Mouse (Mus musculus) B cell, adult 67 days (primary cell): Measurements from ENCODE around the gene Rpl32. TPM values are rescaled to one million over a fixed set of nuclear protein-coding genes. Genes with fewer than 3 reads are reported as not detected.

ENCODE experiments used
- total RNA-seq, 2 experiments: library from RNA; stranded (reverse); gene quantifications; 4 replicates each; pipeline ENCODE4 v1.2.4; 2023

The Rpl32 gene
- 1,000 to 10,000 TPM; 2,409 to 2,423 TPM for total RNA-seq

DNA sequence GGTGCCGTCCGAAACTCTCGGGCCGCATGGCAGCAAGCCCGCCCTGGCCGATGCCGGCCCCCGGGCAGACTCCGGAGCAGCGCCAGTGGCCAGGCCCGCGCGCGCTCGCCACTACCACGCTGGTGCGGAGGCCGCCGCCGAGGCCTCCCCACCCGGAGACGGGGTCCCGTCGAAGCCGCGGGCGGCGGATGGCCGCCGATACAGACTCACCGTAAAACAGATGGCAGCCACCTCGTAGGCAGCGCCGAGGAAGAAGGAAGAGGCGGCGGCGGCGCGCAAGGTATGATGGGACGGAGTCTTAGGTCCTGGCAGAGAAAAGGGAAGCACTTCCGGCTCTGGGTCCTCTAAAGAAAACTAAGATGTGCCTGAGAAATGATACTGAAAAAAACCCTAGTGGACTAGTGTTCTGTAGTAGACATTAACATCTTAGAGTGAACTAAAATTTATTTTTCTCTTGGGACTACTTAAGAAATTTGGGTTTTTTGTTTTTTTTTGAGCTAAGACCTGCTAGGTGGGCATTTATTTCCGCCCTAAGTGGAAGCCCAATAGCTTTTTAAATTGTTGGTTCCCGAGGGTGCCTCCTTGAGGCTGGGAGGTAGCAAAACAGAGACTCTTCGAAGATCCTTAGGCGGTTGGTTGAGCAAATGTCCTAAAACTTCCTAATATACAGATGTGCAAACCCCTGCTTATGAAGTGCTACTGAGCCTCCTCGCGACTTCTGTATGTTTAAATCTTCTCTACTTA is at the start of gene Rpl32:
Rpl32 (minus strand) TSS at position 260 of the 744 bp plus-strand sequence.

DNA sequence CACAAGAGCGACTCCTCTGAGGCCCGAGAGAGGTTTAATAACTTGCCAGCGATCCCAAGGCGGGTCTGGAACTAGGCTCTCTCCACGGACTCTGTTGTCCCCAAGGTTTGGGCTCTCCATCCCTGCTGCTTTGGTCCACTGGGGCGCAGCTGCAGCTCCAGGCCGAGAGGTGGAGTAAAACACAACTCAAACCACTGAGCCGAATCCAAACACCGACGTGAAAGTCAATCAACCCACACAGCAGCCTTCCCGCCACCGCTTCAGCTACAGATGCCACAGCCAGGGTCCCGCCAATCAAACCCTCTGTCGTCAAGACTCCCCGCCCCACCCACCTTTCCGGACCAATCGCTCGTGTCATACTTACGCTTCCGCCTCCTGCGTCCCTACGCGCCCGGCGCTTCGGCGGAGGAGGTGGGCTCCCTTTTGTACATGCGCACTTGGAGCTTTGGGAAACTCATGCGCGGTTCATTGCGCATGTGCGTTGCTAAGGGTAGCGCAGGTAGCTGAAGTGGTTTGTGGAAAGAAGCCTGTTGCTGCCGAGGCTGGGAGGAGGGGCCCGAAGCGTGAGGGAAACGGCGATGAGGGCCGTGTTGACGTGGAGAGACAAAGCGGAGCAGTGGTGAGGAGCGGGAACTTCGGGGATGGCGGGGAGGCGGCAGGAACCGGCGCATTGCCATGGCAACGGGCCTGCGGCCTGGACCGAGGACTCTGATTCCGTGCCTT is 44.7 kb upstream of the Rpl32 start, which contains the start of the genes Mbd4 and Ift122:
Mbd4 (minus strand) TSS at position 281 of the 723 bp plus-strand sequence.
Ift122 (plus strand) TSS at position 380 of the 723 bp plus-strand sequence.

DNA sequence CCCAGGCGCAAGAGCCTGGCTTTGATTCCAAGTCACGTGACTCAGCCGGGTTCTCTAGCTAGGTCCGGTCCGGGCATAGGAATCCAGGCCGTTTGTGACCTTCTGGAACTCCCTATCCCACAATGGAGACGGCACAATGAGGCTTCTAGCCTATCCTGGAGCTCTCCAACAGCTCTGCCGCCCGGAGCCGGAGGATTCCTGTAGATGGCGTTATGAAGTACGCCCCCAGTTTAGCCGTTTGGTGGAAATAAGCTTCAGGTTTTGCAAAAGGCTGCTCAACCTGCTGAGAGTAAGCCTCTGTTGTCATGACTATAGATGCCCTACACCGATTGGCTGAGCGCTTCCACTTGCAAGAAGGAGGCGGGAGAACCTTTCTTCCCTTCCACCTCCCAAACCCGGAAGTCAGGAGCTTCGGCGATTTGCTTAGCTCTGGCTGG is 29.6 kb upstream of the Rpl32 start, which contains the start of gene Efcab12:
Efcab12 (minus strand) TSS at position 252 of the 437 bp plus-strand sequence.

DNA sequence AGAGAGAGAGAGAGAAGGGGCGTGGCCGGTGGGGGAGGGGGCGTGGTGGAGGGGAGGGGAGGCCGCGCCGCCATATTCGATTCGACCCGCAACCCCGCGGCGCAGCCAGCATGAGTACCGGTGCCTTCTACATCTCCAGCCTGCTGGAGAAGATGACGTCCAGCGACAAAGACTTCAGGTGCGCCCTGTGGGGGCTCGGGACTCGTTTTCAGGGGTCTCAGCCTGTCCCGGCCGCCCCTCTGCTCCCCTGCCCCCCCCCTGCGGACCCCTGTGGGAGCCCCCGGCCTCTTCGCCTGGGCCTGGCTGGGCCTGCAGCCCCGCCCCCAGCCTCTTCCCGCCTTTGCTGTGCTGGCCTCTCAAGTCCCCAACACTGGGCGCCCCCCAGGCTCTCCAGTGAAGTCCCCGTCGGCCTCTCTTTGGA is 34.0 kb downstream of the Rpl32 start, which contains the start of gene Cand2:
Cand2 (plus strand) TSS at position 38 of the 421 bp plus-strand sequence.

DNA sequence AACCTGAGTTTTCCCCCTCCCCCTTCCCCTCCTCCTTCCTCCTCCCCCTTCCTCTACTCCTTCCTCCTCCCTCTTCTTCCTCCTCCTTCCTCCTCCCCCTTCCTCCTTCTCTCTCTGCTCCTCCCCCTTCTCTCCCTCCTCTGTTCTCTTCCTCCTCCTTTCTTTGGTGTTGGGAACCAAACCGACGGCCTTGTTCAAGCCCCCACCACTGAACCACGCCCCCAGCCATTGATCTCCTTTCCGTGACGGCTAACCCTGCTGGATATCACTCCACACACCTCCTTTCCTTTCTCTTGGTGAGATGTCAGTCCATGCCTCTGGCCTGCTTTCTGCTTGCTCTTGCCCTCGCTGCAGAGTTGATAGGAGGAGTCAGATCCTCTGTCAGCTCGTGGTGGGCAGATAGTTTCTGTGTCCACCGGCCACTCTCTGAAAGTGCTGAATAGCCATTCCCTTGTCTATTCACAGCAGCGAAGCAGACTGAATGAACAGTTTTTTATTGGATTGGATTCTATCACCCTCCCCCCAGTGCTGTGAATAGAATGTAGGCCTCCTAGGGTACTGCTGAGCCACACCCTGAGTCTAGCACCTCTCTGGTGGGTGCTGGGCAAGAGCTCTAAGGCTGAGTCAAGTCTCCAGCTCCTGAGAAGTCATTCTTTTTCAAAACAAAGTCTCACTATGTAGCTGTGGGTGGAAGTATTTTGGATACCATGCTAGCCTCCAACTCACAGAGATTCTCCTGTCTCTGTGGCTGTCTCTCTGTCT is 46.4 kb downstream of the Rpl32 start, which contains the start of gene Tmem40:
Tmem40 (minus strand) TSS at position 416 of the 762 bp plus-strand sequence.

Other genes starting within 250 kb of the Rpl32 start
- gene Mkrn2os, start 216.2 kb downstream of the Rpl32 start, total RNA-seq, result not detected
- 10 to 100 TPM; 29.8 to 36.8 TPM for gene Mkrn2, start 206.8 kb downstream of the Rpl32 start, total RNA-seq
- gene Raf1, start 132.1 kb downstream of the Rpl32 start, total RNA-seq, result 100 to 1,000 TPM; 152 to 173 TPM
- not detected for gene Tmem40, start 46.3 kb downstream of the Rpl32 start, total RNA-seq
- 1 to 10 TPM; 5.0 to 6.8 TPM for gene Cand2, start 34.2 kb downstream of the Rpl32 start, total RNA-seq
- gene Efcab12, start 29.7 kb upstream of the Rpl32 start, total RNA-seq, result not detected
- gene Mbd4, start 44.6 kb upstream of the Rpl32 start, total RNA-seq, result 10 to 100 TPM; 24.9 to 28.8 TPM
- 1 to 10 TPM; 2.4 to 7.5 TPM for gene Ift122, start 44.7 kb upstream of the Rpl32 start, total RNA-seq
- gene Rho, start 123.0 kb upstream of the Rpl32 start, total RNA-seq, result under 1 TPM in 1 of 2 experiments, not detected in 1; 0.89 TPM
- not detected for gene H1foo, start 136.2 kb upstream of the Rpl32 start, total RNA-seq
- gene Plxnd1, start 186.3 kb upstream of the Rpl32 start, total RNA-seq, result 10 to 100 TPM; 44.3 to 61.6 TPM